Mouse (Mus musculus) cerebellum, postnatal 25 days (tissue): ENCODE data around the gene Mob2.

ENCODE experiments used
- DNase-seq, 2 experiments: peaks; one replicate each; pipeline ENCODE4 v3.0.0; 2021; ENCODE audit warnings: mixed read lengths in 2 of 2

The Mob2 gene

DNA sequence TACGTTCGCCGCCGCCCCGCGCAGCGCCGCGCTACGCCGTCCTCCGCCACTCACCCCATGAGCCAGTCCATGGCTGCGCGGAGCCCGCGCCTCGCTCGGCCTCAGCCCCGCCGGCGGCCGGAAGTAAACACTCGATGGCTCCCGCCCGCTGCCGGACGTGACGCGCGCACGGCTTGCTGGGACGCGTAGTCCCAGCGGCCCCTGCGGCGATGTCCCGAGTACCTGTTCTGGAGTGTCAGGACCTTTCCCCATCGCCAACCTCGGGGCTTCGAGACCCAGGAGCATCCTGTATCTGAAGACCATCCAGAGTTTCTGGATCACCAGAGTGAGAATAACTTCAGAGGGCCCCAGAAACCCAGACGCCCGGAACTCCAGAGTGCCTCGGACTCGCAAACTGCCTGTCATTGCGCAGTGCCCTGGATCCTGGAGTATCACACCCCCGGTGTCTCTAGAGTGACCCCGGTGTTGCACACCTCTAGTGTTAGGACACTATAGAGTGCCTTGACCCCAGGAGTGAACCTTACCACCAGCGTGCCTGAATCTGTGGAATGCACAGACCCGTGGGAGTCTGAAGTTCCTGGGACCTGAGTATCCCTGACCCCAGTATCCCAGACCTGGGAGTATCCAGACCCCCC, at the start of gene Mob2:
Mob2 (minus strand) TSS at position 135 of the 635 bp plus-strand sequence.
- peak; percentile 95 to 96 for DNase-seq

DNA sequence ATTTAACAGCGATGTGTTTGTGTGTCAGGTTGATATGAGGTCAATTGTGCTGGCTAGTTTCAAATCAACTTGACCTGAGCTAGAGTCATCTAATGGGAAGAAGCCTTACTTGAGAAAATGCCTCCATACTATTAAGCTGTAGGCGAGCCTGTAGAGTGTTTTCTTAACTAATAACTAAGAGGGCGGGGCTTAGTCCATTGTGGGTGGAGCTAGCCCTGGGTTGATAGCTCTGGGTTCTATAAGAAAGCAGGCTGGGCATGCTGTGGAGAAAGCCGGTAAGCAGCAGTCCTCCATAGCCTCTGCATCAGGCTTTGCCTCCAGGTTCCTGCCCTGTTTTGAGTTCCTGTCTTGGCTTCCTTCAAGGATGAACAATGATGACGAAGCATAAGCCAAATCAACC, 43.9 kb upstream of the Mob2 start:
- DNase-seq, result no peak

DNA sequence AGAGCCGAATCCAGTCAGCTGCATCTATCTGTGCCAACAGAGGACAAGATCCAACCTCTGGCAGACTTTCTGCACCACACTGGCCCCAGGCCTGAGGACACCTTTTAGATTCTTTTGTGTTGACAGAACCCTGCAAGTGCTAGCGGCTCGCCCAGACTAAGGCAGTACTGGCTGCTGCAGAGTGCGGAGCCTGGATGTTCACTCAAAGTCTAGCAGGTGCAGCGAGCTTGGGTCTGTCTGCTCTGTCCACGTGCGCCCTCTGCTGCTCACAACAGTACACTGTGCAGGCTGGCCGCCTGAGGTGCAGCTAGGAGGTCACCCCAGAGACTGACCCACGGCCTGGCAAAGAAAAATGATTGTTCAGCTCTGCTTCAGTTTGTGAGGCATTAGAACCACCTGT, 36.9 kb upstream of the Mob2 start:
- peak; percentile 89 to 94 for DNase-seq

DNA sequence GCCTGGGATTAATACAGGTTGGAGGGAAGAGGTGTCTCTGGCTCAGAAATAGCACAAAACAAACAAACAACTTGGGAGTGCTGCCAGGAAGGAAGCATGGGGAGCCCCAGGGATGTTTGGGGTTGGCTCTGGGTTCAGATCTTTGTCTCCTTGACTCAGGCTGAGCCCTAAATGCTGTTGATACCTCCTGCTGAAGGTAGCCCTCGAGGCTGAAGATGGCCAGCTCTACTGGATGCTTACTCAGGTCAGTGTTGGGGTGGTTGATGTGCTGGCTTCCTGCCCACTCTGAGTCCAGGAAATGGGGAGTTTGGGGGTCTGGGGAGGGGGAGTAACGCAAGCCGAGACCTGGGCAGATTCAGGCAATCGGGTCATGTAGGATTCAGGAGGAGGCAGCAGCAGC, 35.8 kb upstream of the Mob2 start:
- DNase-seq, result peak; percentile 18 to 35

DNA sequence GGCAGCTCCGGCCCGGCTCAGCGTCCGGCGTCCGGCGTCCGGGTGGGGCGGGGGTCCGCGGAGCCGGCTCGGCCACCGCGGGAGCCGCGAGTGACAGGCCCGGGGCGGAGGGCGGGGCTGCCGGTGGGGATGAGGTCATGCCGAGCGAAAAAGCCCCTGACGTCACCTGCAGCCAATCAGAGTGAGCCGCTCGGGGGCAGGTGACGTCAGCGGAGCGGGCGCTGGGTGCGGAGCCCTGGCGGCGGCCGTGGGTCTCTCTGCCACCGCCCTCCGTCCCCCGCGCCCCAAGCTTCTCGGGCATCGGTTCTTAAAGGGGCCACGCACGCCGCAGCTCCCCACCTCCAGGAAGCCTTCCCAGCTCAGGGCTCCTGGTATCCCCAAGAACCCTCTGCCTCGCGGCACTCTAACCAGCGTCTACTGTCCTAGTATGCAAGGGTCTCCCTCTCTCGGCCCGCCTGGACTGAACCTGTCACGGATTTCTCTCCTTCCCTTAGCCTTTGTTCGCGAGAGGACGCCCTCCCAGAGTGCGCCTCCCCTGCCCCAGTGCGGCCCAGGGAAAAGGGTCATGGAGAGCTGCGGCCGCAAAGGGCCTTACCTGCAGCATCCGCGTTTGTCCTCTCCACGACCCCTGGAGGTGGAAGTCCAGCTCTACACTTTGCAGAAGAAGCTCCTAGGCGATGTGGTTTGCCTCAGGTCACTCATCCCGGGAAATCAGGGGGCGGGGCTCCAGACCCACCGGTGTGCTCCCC, 34.5 kb upstream of the Mob2 start, which contains the start of gene Dusp8:
Dusp8 (minus strand) TSS at position 661 of the 749 bp plus-strand sequence.
- peak; percentile 99 for DNase-seq

DNA sequence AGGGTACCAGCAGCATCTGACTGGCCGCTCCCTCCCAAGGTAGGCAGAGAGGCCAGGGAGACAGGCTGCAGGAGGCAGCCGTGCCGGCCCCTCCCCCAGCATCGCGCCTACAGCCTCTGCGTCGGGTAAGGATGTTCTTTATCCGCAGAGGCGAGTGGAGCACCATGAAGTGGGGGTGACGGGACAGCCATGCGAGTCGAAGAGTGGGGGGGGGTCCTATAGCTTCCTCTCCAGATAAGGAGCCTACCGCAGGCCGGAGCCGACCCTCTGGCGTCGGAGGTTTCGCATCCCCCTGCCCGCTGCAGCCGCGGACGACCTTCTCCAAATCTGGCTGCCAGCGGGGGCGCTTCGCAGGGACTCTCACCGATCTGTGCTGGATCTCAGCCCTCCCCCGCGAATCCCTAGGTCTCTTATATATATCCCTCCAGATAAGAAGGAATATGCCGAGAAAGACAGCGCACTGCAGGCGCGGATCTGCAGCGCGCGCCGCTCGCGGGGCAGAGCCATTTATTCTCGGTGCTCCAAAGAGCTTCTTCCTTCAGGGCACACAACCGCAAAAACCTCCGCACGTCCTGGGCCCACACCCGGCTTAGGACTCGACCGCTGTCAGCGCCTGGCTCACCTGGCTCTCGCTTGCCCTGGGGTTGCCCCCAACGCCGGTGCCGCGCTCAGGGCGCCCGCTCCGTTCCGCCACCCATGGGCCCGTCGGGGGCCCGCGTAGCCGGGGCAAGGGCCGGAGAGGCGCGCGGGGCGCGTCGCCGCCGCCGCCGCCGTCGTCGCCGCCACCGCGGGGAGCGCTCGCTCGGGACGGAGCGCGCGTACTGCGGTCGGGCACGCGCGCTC, 33.7 kb upstream of the Mob2 start:
- peak; percentile 85 to 87 for DNase-seq

DNA sequence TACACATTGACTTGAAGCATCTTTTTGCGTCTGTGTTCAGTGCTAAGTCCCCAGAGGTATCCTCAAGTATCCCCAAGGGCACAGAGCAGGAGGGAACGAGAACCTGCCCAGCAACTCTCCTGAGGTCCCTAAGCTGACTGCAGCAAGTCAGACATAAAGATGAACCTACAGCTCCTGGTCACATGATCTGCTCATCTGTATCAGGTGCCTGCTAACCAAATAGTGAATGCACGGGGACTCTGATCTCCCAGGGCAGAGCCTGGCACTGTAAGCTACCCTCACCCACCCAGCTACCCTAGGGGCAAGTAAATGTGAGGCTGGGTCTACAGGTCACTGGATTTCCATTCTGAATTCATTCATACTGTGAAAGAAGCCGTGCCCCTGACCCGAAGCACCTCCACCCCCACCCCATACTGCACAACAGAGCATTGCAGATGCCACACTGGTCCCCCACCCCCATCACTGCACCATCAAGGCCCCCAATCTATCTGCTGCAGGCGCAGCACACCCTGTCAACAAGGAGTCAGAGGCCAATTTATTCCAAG, 32.9 kb upstream of the Mob2 start:
- no peak for DNase-seq

DNA sequence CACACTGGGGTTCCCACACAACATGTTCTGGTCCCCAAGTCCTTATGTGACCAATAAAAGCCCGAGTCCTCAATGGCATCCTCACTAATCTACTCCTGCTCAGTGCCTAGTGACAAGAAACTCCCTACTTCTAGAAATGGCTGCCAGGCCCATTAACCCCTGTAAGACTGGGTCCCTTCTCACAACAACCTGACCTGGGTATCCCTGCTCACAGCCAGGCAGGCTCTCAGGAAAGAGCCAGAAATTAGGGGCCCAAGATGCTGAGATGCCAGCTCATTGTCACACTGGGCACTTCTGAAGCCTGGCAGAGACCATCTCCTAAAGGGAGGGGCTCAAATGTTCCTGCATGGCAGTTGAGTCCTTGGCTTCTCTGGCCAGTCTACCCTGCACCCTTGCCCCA, 32.1 kb upstream of the Mob2 start:
- peak in 1 of 2 experiments; percentile 22 for DNase-seq

DNA sequence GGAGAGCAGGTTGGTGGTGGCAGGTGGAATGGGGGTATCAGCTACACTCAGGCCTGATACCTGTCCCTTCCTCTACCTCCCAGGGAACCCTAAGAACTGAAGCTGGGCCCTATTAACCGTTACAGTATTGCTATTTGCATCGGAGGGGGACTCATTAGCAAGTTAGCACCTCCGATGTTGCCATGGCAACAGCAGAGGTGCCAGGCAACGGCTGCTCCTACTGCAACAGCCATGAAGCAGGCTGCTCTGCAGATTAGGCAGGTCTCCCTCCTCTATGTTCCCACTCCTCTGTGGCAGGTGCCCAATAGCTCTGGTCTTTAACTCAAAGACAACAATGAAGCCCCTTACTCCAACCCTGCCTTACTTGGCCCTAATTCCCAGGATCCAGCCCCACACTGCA, 31.0 kb upstream of the Mob2 start:
- peak; percentile 34 to 35 for DNase-seq

DNA sequence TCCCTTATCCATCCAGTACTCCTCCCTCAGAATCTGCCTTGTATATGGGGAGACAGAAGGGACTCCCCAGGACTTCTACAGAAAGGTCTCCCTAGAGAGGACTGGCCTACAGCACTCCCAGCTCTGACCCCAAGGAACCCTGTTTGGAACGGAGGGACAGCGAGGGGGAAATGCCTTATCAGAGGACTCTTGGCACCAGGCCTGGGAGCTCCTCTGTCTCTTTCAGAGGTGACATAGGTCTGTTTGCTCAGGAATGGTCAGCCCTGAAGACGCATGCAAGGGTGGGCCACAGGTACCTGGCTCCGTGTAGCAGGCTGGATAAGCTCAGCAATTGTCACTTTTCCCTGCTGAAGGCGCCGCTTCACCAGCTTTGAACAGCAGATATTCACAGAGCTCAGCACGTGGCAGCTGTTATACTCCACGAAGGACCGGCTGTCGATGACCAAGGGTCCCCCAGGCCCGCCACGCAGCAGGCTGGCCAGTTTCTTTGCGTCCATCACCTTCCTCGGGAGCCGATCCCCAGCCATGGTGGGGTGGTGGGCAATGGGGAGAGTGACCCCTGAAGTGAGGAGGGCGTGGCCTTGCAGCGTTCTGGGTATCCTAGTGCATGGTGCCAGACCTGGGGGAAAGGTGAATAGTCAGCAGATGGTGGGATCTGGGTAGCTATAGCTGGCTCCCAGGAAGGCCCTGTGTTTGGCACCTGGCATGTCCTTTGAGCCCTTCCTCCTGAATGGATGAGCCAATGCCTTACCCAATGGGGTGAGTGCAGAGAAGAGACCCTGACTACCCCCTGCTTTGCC, 29.0 kb upstream of the Mob2 start:
- peak; percentile 43 to 53 for DNase-seq

DNA sequence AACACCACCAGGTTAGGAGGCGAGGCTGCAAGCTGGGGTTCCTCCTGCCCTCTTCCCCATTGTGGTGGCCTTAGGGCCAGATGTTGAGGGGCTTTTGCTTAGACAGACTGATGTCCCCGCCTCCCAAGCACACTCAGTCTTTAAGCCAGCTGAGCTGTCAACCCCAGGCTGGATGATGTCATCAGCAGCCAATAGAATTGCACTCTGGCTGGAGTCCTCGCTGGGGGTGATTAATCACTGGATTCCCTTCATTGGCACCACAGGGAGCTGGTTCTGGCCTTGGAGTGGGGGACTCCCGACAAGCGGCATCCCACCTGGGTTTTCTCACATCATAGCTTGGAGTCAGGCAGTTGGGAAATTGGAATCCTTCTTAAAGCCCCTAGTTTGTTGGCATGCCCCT, 28.0 kb upstream of the Mob2 start:
- peak; percentile 42 to 52 for DNase-seq

DNA sequence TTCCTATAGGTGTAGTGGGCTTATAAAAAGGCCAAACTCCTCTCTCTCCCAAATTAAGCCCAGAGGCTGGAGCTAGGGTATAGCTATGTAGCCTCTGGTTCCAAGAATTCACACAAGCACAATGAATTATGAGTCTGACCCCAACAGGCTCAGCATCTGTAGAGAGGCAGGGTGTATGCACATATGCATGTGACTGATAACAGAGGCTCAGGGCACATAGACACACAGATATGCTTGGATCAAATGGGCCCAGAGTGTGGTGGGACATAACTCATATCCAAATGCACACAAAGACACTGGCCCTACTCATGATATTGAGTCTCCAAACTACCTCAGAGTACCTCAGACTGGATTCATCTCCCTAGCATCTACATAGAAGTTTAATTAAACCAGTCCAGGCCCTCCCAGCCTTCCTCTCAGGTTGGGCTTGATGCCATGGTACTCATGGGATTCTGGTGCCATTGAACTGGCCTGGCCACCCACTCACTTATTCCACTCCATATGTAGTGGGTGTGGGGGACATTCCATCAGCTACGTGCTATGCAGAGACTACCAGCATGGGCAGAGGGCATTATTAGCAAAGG, 26.3 kb upstream of the Mob2 start:
- no peak for DNase-seq

DNA sequence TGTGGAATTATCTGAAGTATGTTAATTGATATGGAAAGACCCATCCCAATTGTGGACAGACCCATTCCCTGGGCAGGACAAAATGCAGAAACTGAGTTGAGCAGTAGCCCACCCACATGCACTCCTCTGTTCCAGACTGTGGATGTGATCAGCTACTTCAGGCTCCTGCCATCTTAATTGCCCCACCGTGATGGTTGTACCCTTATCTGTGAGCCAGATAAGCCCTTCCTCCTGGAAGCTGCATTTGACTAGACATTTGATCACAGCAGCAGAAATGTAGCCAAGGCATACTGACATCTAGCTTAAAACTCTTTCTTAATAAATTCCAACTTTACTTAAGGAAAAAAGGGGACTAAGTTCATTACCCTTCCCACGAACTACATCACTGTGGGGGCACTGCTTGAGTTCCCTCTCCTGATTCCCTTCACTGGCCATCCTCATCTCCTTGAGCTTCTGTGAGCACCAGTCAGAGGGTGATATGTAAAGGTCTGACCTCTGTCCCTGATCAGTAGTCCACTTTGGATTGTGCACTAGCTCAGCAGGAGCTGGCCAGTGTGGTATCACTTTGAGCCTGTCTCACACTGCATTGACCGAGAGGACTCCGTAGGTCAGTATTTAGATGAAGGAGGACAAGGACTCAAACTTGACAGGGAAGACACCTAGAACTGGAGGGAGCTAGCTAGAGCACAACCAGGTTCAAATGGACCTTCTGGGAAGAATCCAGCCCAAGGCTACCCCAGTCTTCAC, 25.5 kb upstream of the Mob2 start:
- no peak for DNase-seq

DNA sequence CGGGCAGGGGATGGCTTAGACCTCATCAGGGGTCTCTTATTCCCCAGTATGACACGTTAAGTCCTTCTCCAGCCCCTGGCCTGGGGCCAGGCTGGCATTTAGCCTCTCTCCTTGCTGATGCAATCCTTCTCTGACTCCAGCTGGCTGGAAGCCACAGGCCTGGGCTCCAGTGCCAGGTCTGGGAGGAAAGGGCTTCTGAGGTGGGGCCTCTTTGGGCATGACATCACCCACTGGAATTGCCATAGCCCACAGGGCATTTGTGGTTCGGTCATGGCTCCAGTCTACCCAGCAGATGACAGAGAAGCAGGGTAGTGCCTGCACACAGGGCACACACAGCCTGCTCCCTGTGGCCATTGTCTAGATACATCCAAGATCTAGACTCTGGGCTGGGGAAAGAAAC, 24.0 kb upstream of the Mob2 start:
- peak; percentile 93 to 96 for DNase-seq

DNA sequence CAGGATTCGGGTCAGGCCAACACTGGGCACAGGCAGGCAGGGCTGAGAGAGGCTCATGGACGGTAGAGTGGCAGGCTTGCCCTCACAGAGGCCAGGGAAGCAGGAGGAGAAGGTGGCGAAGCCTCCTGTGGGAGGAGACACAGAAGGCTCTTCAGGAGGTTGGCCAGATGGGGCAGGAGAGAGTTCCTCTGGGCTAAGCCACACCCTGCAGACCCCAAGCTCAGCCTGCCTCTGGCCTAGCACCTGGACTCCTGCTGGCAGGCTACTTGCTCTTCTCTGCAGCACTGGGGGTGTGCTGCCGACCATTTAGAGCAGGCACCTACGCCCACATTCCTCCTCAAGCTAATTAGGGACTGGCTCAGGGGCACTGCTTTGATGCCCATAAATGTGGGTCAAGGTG, 23.5 kb upstream of the Mob2 start:
- peak in 1 of 2 experiments; percentile 63 for DNase-seq

DNA sequence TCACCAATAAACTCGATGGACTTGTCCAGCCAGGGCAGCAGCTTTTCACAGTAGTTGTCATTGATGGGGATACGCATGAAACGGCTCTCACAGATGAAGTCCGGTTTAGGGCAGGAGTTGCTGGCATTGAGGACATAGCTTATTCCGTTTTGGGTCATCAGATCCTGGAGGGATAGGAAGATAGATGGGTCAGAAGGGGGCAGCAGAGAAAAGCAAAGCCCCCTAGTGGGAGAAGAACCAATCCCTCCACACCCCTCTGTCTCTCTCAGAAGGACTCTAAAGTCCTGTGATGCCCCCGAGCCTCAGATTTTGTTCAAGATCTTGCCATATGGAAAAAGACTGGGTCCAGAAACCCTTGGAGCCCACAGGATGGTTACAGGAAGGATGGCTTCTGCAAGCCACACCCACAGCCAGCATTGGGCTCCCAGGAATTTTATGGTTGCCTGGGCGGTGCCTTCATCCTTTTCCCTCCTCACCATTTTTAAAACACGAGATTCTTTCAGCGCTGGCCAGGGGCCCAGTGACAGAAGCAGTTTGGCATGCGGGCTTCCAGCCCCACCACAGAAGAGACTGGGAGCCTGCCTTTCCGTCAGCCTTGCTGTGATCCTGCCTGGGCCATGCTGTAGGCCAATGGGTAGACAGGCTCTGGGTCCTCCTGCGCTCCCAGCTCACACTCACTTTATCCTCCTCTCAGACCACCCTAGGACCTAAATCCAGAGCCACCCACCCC, 22.9 kb upstream of the Mob2 start:
- peak; percentile 57 to 66 for DNase-seq

DNA sequence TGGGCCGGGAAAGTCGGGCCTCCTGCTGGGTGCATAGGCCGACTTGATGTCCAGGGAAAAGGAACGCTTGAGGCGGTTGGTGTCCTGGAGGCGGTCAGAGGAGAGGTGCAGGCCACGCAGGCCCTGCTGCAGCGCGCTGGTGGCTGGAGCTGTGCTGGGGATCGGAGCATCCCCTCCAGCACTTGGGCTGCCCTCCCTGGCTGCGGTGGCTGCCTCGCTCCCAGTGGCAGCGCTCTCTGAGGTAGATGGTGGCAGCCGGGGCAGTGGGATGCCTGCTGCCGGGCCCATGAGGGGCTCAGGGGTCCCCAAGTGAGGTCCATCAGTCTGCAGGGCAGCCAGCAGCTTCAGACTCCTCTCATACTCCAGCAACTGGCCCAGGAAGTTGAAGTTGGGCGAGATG, 21.7 kb upstream of the Mob2 start:
- peak in 1 of 2 experiments; percentile 32 for DNase-seq

DNA sequence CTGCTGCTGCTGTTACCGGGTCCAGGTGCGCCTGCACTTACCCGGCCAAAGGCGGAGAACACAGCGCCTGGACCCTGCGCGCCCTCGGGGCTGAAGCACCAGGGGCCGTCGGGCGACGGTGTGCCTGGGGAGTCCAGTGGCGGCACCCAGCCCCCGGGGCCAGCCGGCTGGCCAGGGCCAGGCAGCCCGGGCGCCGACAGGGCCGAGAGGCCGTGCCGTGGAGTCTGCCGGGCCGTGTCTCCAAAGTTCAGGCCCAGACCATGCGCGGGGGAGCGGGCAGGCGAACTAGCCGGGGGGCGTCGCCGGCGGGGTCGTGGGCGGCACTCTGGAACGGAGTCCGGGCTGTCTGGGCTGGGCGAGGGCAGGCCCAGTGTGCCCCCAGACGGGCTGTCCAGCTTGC, 21.3 kb upstream of the Mob2 start:
- peak; percentile 28 to 30 for DNase-seq

DNA sequence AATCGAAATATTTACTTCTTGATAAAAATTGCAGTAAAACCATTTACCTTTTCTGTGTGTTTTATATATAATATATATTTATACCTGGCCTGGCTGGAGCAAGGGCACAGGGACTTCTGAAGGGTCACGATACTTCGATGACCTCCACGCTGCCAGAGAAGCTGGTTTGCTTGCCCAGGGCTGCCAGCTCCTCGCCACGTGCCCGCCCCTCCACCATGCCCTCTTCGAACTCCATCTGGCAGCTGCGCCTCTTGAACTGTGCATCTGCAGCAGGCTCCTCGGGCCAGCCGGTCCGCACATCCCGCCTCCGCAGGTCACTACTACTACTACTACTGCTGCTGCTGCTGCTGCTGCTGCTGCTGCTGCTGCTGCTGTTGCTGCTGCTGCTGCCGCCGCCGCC, 20.9 kb upstream of the Mob2 start:
- peak; percentile 35 to 43 for DNase-seq

DNA sequence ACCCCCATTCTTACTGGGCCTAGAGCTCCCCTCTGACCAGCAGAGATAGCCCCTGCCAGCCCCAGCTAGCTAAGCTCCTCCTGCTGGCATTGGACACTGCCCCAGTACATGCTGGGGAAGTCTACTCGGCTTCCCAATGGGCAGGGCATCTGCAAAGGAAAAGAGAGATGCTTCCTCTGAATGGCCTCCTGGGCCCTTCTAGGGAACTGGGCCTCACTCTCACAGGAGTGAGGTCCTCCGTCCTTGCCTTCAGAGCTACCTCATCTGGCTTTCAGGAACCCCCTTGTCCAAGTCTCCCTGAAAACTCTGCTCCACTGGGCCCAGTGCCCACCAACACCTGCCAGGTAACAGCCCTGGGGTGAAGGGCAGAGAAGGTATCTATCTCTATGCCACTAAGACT, 20.0 kb upstream of the Mob2 start:
- peak; percentile 43 to 53 for DNase-seq
